Mouse (Mus musculus) hematopoietic stem cell, adult 5-6 weeks (primary cell): Measurements from ENCODE around the gene Gm21964. TPM values are rescaled to one million over a fixed set of nuclear protein-coding genes. Genes with fewer than 3 reads are reported as not detected.

Experiments
- ATAC-seq, 2 experiments: fragments of 125-278 bp in 1 of 2; replicated peaks in 1 of 2; 2 replicates each; pipeline ENCODE4 v1.8.0; 2016 to 2017; ENCODE audit warnings: inconsistent platforms in 2 of 2, mild to moderate bottlenecking in 2 of 2, moderate number of reproducible peaks in 2 of 2, low read depth in 1 of 2, moderate TSS enrichment in 1 of 2; ENCODE audit not compliant: low FRiP score in 2 of 2, poor library complexity in 2 of 2, severe bottlenecking in 2 of 2, insufficient read depth in 1 of 2, low TSS enrichment in 1 of 2
- total RNA-seq: library from RNA; stranded (forward); fragments of 172-1452, 232-1000 nt; gene quantifications from 2 replicates; pipeline ENCODE4 v1.2.3, GENCODE M21; 2017

The Gm21964 gene
- total RNA-seq = not detected in 2 replicates

- no peak for ATAC-seq
These were observed at the start of gene Gm21964 for GRCm38 (mm10) chr8:110100907-110101306. Gm21964 (plus strand) TSS chr8:110101207.

- ATAC-seq = no peak
These were observed 49.8 kb upstream of the Gm21964 start for GRCm38 (mm10) chr8:110051208-110051607.

GRCm38 (mm10) chr8:110058207-110058606 lies 42.8 kb upstream of the Gm21964 start:
- ATAC-seq = no peak

- ATAC-seq = no peak
These were observed 36.8 kb upstream of the Gm21964 start for GRCm38 (mm10) chr8:110064161-110064560.

GRCm38 (mm10) chr8:110064606-110065365 lies 36.2 kb upstream of the Gm21964 start:
- ATAC-seq = no peak

- ATAC-seq = no peak
These were observed 35.3 kb upstream of the Gm21964 start for GRCm38 (mm10) chr8:110065676-110066075.

GRCm38 (mm10) chr8:110069706-110070105 lies 31.3 kb upstream of the Gm21964 start:
- ATAC-seq = no peak

GRCm38 (mm10) chr8:110071600-110071999 lies 29.4 kb upstream of the Gm21964 start:
- ATAC-seq = peak; percentile 80 to 81

- ATAC-seq = no peak
These were observed 26.5 kb upstream of the Gm21964 start for GRCm38 (mm10) chr8:110074496-110074895.

- ATAC-seq = peak; percentile 64 to 82
These were observed 21.5 kb upstream of the Gm21964 start, which contains the start of gene Zfp612 for GRCm38 (mm10) chr8:110079282-110080221. Zfp612 (plus strand) TSS chr8:110079746.

GRCm38 (mm10) chr8:110082416-110083105 lies 18.4 kb upstream of the Gm21964 start:
- ATAC-seq = no peak

- no peak for ATAC-seq
These were observed 9.1 kb upstream of the Gm21964 start for GRCm38 (mm10) chr8:110091869-110092268.

- ATAC-seq = no peak
These were observed 669 bp downstream of the Gm21964 start for GRCm38 (mm10) chr8:110101676-110102075.

GRCm38 (mm10) chr8:110102653-110103052 lies 1.6 kb downstream of the Gm21964 start, which contains the start of gene Gm17720:
Gm17720 (minus strand) TSS chr8:110102753.
- ATAC-seq = no peak

GRCm38 (mm10) chr8:110119715-110120114 lies 18.7 kb downstream of the Gm21964 start:
- no peak for ATAC-seq

GRCm38 (mm10) chr8:110130537-110130936 lies 29.5 kb downstream of the Gm21964 start:
- peak; percentile 74 to 81 for ATAC-seq

GRCm38 (mm10) chr8:110134236-110134635 lies 33.2 kb downstream of the Gm21964 start:
- ATAC-seq = no peak
